Mouse (Mus musculus) heart, embryonic 16.5 days (tissue): ENCODE measurements around the gene Galns. TPM values are rescaled to one million over a fixed set of nuclear protein-coding genes. Genes with fewer than 3 reads are reported as not detected.
A peak's percentile ranks its signal among the peaks of the same experiment; 100 is the strongest.

Experiments
- ATAC-seq: fragments of 200-750 bp; cut with Nextera tagmentation; replicated peaks from 2 replicates; pipeline ENCODE4 v1.8.0; 2017; ENCODE audit warnings: moderate number of reproducible peaks; ENCODE audit not compliant: insufficient read depth, low FRiP score; ENCODE audit errors: extremely low read depth
- H3K27ac ChIP-seq: fragments of 300-500 bp; sonication (generic); 2 replicates; pipeline ENCODE4 v1.5.1; 2014; ENCODE audit warnings: mild to moderate bottlenecking, low read length, control low read depth, moderate library complexity
- H3K27me3 ChIP-seq: fragments of 300-500 bp; sonication (generic); 2 replicates; pipeline ENCODE4 v1.6.1; 2014; ENCODE audit warnings: low read length, mixed read lengths; ENCODE audit not compliant: control insufficient read depth, insufficient read depth
- H3K36me3 ChIP-seq: fragments of 300-500 bp; sonication (generic); 2 replicates; pipeline ENCODE4 v1.6.1; 2014; ENCODE audit not compliant: control insufficient read depth, insufficient read depth
- H3K4me1 ChIP-seq: fragments of 300-500 bp; sonication (generic); 2 replicates; pipeline ENCODE4 v1.6.1; 2014; ENCODE audit warnings: low read length, mixed read lengths; ENCODE audit not compliant: control insufficient read depth, insufficient read depth
- H3K4me2 ChIP-seq: fragments of 300-500 bp; sonication (generic); 2 replicates; pipeline ENCODE4 v1.6.1; 2014; ENCODE audit warnings: low read depth, mild to moderate bottlenecking, control low read depth, low read length
- H3K4me3 ChIP-seq: fragments of 300-500 bp; sonication (generic); 2 replicates; pipeline ENCODE4 v1.5.1; 2014; ENCODE audit warnings: mild to moderate bottlenecking, control low read depth, low read length
- H3K9ac ChIP-seq: fragments of 300-500 bp; sonication (generic); 2 replicates; pipeline ENCODE4 v1.6.1; 2014; ENCODE audit warnings: low read length, control low read depth
- H3K9me3 ChIP-seq: fragments of 300-500 bp; sonication (generic); replicated peaks from 2 replicates; pipeline ENCODE4 v1.6.1; 2016; ENCODE audit warnings: low read length; ENCODE audit not compliant: control insufficient read depth
- WGBS: fragments of 180-500 bp; shearing (Covaris S2); extraction: QIAGEN DNeasy Blood & Tissue Kit; methylation state at CpG from one replicate; pipeline ENCODE4 v1.1.7; 2014; 5-methylcytosine and 5-hydroxymethylcytosine counted together
- polyA plus RNA-seq: library from polyadenylated mRNA; unstranded; fragments of >200 nt; fragmentation: Nextera tagmentation; extraction: Ambion mirVana; gene quantifications from 2 replicates; pipeline ENCODE4 v1.2.1, GENCODE M21; 2015

Gene Galns
- polyA plus RNA-seq, 1 experiment from 2014 or later, result 10.4 TPM

- Histone ChIP-seq H3K27me3 (no peaks in the 10 kb centered on the region), H3K9me3 (no peaks in the 10 kb centered on the region), H3K9ac (peak overlapping the region; percentile 93), H3K4me2 (peak overlapping the region; percentile 74), H3K36me3 (peaks cover 29% of the 10 kb centered on the region), H3K4me1 (peaks cover 22% of the 10 kb centered on the region), H3K27ac (no peak overlapping the region), H3K4me3 (peak overlapping the region; percentile 92)
- no peak for ATAC-seq
- WGBS, result 26% methylated on average over 10 of the region's 10 CpGs
These were observed 42.4 kb downstream of the Galns start for GRCm38 (mm10) chr8:122568881-122569309.

GRCm38 (mm10) chr8:122568109-122568504 is 43.2 kb downstream of the Galns start:
- WGBS, result under 1% methylated on average over 34 of the region's 34 CpGs
- Histone ChIP-seq H3K4me2 (peak overlapping the region; percentile 74), H3K4me1 (peaks cover 22% of the 10 kb centered on the region), H3K9me3 (no peaks in the 10 kb centered on the region), H3K27ac (peak overlapping the region; percentile 87), H3K4me3 (peak overlapping the region; percentile 92), H3K36me3 (peaks cover 29% of the 10 kb centered on the region), H3K9ac (peak overlapping the region; percentile 93), H3K27me3 (no peaks in the 10 kb centered on the region)
- ATAC-seq, result peak; percentile 39

GRCm38 (mm10) chr8:122567361-122568108 is 43.7 kb downstream of the Galns start, which contains the start of gene Cdt1:
Cdt1 (plus strand) TSS chr8:122568015.
- H3K4me1 ChIP-seq, result peaks cover 22% of the 10 kb centered on the region
- H3K27ac ChIP-seq, result peak within 1 kb of the TSS; percentile 87
- H3K9ac ChIP-seq, result peak within 1 kb of the TSS; percentile 93
- peak within 1 kb of the TSS; percentile 92 for H3K4me3 ChIP-seq
- peak; percentile 96 for ATAC-seq
- under 1% methylated on average over 61 of the region's 62 CpGs for WGBS
- H3K36me3 ChIP-seq, result peaks cover 26% of the 10 kb centered on the region
- H3K9me3 ChIP-seq, result no peaks in the 10 kb centered on the region
- H3K4me2 ChIP-seq, result peak within 1 kb of the TSS; percentile 74
- H3K27me3 ChIP-seq, result no peaks in the 10 kb centered on the region

GRCm38 (mm10) chr8:122566766-122567165 is 44.5 kb downstream of the Galns start:
- Histone ChIP-seq H3K36me3 (peaks cover 18% of the 10 kb centered on the region), H3K4me1 (peaks cover 22% of the 10 kb centered on the region), H3K27me3 (no peaks in the 10 kb centered on the region), H3K9me3 (no peaks in the 10 kb centered on the region), H3K4me3 (peak overlapping the region; percentile 92; the same call in 1 of the 2 replicates), H3K9ac (peak overlapping the region; percentile 72), H3K4me2 (peak overlapping the region; percentile 74), H3K27ac (peak overlapping the region; percentile 87)
- WGBS, result 31% methylated on average over 6 of the region's 6 CpGs
- no peak for ATAC-seq

- ATAC-seq, result no peak
- H3K36me3 ChIP-seq, result peaks cover under 1% of the 10 kb centered on the region; the same call in 1 of the 2 replicates
- no peaks in the 10 kb centered on the region for H3K9me3 ChIP-seq
- H3K9ac ChIP-seq, result no peak overlapping the region
- H3K4me3 ChIP-seq, result no peak overlapping the region
- no peak overlapping the region for H3K4me2 ChIP-seq
- WGBS, result 73% methylated on average over 25 of the region's 25 CpGs
- no peak overlapping the region for H3K27ac ChIP-seq
- H3K4me1 ChIP-seq, result peaks cover 20% of the 10 kb centered on the region
- no peaks in the 10 kb centered on the region for H3K27me3 ChIP-seq
These were observed 46.6 kb downstream of the Galns start for GRCm38 (mm10) chr8:122564363-122565352.

GRCm38 (mm10) chr8:122561199-122561598 is 50.1 kb downstream of the Galns start:
- Histone ChIP-seq H3K27ac (no peak overlapping the region), H3K9ac (no peak overlapping the region), H3K4me1 (peaks cover 4% of the 10 kb centered on the region), H3K36me3 (no peaks in the 10 kb centered on the region), H3K4me3 (no peak overlapping the region), H3K4me2 (no peak overlapping the region), H3K27me3 (no peaks in the 10 kb centered on the region), H3K9me3 (no peaks in the 10 kb centered on the region)
- 69% methylated on average over 5 of the region's 5 CpGs for WGBS
- ATAC-seq, result no peak

- H3K4me2 ChIP-seq, result no peak overlapping the region; the same call in 1 of the 2 replicates
- no peaks in the 10 kb centered on the region for H3K36me3 ChIP-seq
- H3K4me3 ChIP-seq, result no peak overlapping the region
- H3K27ac ChIP-seq, result no peak overlapping the region
- no peaks in the 10 kb centered on the region for H3K27me3 ChIP-seq
- no peak overlapping the region for H3K9ac ChIP-seq
- no peaks in the 10 kb centered on the region for H3K9me3 ChIP-seq
- H3K4me1 ChIP-seq, result peaks cover 4% of the 10 kb centered on the region
- WGBS, result 15% methylated on average over 12 of the region's 12 CpGs
- ATAC-seq, result 0 out of 2 replicates have a peak, but pooled peaks have one; percentile 20
These were observed 52.5 kb downstream of the Galns start for GRCm38 (mm10) chr8:122558671-122559349.

GRCm38 (mm10) chr8:122557248-122558038 is 53.8 kb downstream of the Galns start:
- H3K9ac ChIP-seq, result peak overlapping the region; percentile 5; the same call in 1 of the 2 replicates
- no peak overlapping the region; the same call in 1 of the 2 replicates for H3K4me3 ChIP-seq
- peaks cover 4% of the 10 kb centered on the region for H3K4me1 ChIP-seq
- no peaks in the 10 kb centered on the region for H3K36me3 ChIP-seq
- whole genome bisulfite sequencing, result 38% methylated on average over 10 of the region's 10 CpGs
- H3K4me2 ChIP-seq, result peak overlapping the region; percentile 37
- peak overlapping the region; percentile 79 for H3K27ac ChIP-seq
- no peaks in the 10 kb centered on the region for H3K9me3 ChIP-seq
- ATAC-seq, result no peak; the same call in 1 of the 2 replicates
- H3K27me3 ChIP-seq, result no peaks in the 10 kb centered on the region
